Mouse (Mus musculus) kidney, adult 2 months (tissue): ENCODE data around the gene Zfp92.

Experiments
- CTCF ChIP-seq: fragments of 200-500 bp; conservative IDR thresholded peaks from 2 replicates; pipeline ENCODE4 v1.5.1; 2011; ENCODE audit warnings: low read depth, mild to moderate bottlenecking, control low read depth, low read length, moderate library complexity, mixed read lengths; ENCODE audit not compliant: insufficient read depth, insufficient read length
- POLR2A ChIP-seq: fragments of 200-500 bp; IDR thresholded peaks from one replicate; pipeline ENCODE4 v1.6.1; 2011; ENCODE audit warnings: low read depth, low read length, control low read depth

DNA sequence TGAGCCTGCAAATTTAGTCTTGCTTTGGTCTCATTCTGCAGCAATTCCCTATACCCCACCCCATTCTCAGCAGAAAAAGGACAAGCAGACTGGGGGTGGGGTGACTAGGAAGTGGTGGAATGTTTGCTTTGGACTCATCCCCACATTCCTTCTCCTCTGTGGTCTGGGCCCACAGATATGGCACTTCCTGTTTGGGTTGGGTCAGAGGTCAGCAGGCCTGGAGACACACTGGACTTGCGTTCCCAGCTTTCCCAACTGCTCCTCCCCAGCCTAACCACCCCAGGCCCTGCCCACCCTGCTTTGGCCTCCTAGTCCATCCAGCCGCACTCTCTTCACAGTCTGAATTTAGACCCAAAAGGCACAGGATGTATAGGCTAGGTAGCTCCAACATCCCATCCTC lies 65.7 kb downstream of the Zfp92 start:
- TF ChIP-seq CTCF (no peak), POLR2A (no peak)
